Mouse (Mus musculus) liver, adult 2 months (tissue): ENCODE results near the gene Npas1.

Experiments used
- CTCF ChIP-seq: fragments of 200-500 bp; IDR thresholded peaks from 2 replicates; pipeline ENCODE4 v1.5.1; 2011; ENCODE audit warnings: low read depth, low read length, control low read depth
- POLR2A ChIP-seq: fragments of 200-500 bp; IDR thresholded peaks from 2 replicates; pipeline ENCODE4 v1.6.1; 2011; ENCODE audit warnings: low read length, control low read depth; ENCODE audit not compliant: insufficient read depth; ENCODE audit errors: extremely low read depth

- TF ChIP-seq CTCF (no peak), POLR2A (no peak)
Observed at GRCm38 (mm10) chr7:16452587-16453073, 24.9 kb downstream of the Npas1 start, which contains the start of gene Tmem160.
